Mouse (Mus musculus) intestine, embryonic 14.5 days (tissue): ENCODE data around the gene 1700001K19Rik. TPM values are rescaled to one million over a fixed set of nuclear protein-coding genes. Genes with fewer than 3 reads are reported as not detected.
A peak's percentile ranks its signal among the peaks of the same experiment; 100 is the strongest.
"Not testable (repeated sequence)": the region's sequence is repeated elsewhere in the genome, so short reads cannot be mapped to it uniquely, and the experiment has no call there.

Experiments used
- ATAC-seq: fragments of 200-750 bp; cut with Nextera tagmentation; replicated peaks from 2 replicates; pipeline ENCODE4 v1.8.0; 2017; ENCODE audit warnings: low read depth, moderate number of reproducible peaks, moderate TSS enrichment, moderate library complexity; ENCODE audit not compliant: low FRiP score, low TSS enrichment
- DNase-seq: peaks from one replicate; pipeline ENCODE4 v3.0.0-alpha.2; 2018; ENCODE audit warnings: low spot score
- H3K27ac ChIP-seq: fragments of 300-500 bp; sonication (generic); 2 replicates; pipeline ENCODE4 v1.5.1; 2014; ENCODE audit warnings: low read depth, mild to moderate bottlenecking, control low read depth
- H3K27me3 ChIP-seq: fragments of 300-500 bp; sonication (generic); replicated peaks from 2 replicates; pipeline ENCODE4 v1.6.1; 2014; ENCODE audit warnings: low read length, control low read depth; ENCODE audit not compliant: control insufficient read depth, insufficient read depth
- H3K36me3 ChIP-seq: fragments of 300-500 bp; sonication (generic); 2 replicates; pipeline ENCODE4 v1.6.1; 2014; ENCODE audit warnings: low read length, control low read depth; ENCODE audit not compliant: control insufficient read depth, insufficient read depth
- H3K4me1 ChIP-seq: fragments of 300-500 bp; sonication (generic); replicated peaks from 2 replicates; pipeline ENCODE4 v1.6.1; 2014; ENCODE audit warnings: low read length, control low read depth, mixed read lengths; ENCODE audit not compliant: control insufficient read depth, insufficient read depth
- H3K4me2 ChIP-seq: fragments of 300-500 bp; sonication (generic); 2 replicates; pipeline ENCODE4 v1.6.1; 2014; ENCODE audit warnings: low read length
- H3K4me3 ChIP-seq: fragments of 300-500 bp; sonication (generic); 2 replicates; pipeline ENCODE4 v1.5.1; 2014; ENCODE audit warnings: low read depth, low read length, control low read depth, mixed read lengths
- H3K9ac ChIP-seq: fragments of 300-500 bp; sonication (generic); 2 replicates; pipeline ENCODE4 v1.6.1; 2014; ENCODE audit warnings: mild to moderate bottlenecking, low read length
- H3K9me3 ChIP-seq: fragments of 300-500 bp; sonication (generic); 2 replicates; pipeline ENCODE4 v1.6.1; 2016; ENCODE audit warnings: low read length, control low read depth; ENCODE audit not compliant: control insufficient read depth
- WGBS: fragments of 180-500 bp; shearing (Covaris S2); extraction: QIAGEN DNeasy Blood & Tissue Kit; methylation state at CpG from one replicate; pipeline ENCODE4 v1.1.7; 2014; 5-methylcytosine and 5-hydroxymethylcytosine counted together
- polyA plus RNA-seq: library from polyadenylated mRNA; unstranded; fragments of >200 nt; fragmentation: Nextera tagmentation; extraction: Ambion mirVana; gene quantifications from 2 replicates; pipeline ENCODE4 v1.2.1, GENCODE M21; 2014

1700001K19Rik gene
- polyA plus RNA-seq, 1 experiment from 2014 or later = 0.31 TPM

DNA sequence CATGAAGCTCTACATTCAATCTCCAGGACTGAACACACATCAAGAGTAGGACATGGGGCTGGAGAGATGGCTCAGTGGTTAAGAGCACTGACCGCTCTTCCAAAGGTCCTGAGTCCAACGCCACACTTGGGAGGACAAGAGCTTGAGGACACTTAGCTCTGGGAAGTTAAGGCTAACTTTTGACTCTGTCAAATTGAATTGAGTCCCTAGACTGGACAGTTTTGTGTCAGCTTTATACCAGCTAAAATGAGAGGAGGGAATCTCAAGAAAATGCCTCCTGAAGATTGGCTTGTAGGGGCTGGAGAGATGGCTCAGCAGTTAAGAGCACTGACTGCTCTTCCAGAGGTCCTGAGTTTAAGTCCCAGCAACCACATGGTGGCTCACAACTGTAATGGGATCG is 6.5 kb upstream of the 1700001K19Rik start:
- peaks cover 50% of the 10 kb centered on the region for H3K36me3 ChIP-seq
- not testable (repeated sequence) for H3K9me3 ChIP-seq, H3K27me3 ChIP-seq, H3K4me3 ChIP-seq, DNase-seq, ATAC-seq, H3K9ac ChIP-seq, H3K4me2 ChIP-seq, H3K4me1 ChIP-seq
- H3K27ac ChIP-seq = 0 out of 2 replicates have a peak overlapping the region, but pooled peaks have one; percentile 45
- WGBS = 93% methylated on average over 3 of the region's 3 CpGs

GRCm38 (mm10) chr12:110687894-110688734 is 5.7 kb upstream of the 1700001K19Rik start:
- DNase-seq (peak; percentile 81), ATAC-seq (peak; percentile 74)
- no peak overlapping the region for H3K9ac ChIP-seq
- no peak overlapping the region for H3K4me3 ChIP-seq
- H3K36me3 ChIP-seq = peaks cover 42% of the 10 kb centered on the region
- H3K27me3 ChIP-seq = no peaks in the 10 kb centered on the region
- no peak overlapping the region for H3K4me2 ChIP-seq
- peak overlapping the region; percentile 45 for H3K27ac ChIP-seq
- WGBS = 62% methylated on average over 12 of the region's 12 CpGs
- no peaks in the 10 kb centered on the region for H3K9me3 ChIP-seq
- 0 out of 2 replicates have a peak, but pooled peaks cover 6% of the 10 kb centered on the region for H3K4me1 ChIP-seq

GRCm38 (mm10) chr12:110683580-110683979 is 1.2 kb upstream of the 1700001K19Rik start:
- H3K9me3 ChIP-seq = no peaks in the 10 kb centered on the region
- 0 out of 2 replicates have a peak, but pooled peaks cover 6% of the 10 kb centered on the region for H3K4me1 ChIP-seq
- no CpG with 5 or more reads among the region's 1 CpGs for WGBS
- no peak for DNase-seq
- peaks cover 8% of the 10 kb centered on the region; the same call in 1 of the 2 replicates for H3K36me3 ChIP-seq
- no peaks in the 10 kb centered on the region for H3K27me3 ChIP-seq
- no peak overlapping the region for H3K27ac ChIP-seq
- no peak for ATAC-seq
- H3K4me3 ChIP-seq = no peak overlapping the region
- no peak overlapping the region for H3K4me2 ChIP-seq
- no peak overlapping the region for H3K9ac ChIP-seq

GRCm38 (mm10) chr12:110681878-110682277 is 541 bp downstream of the 1700001K19Rik start:
- DNase-seq = no peak
- no peaks in the 10 kb centered on the region for H3K9me3 ChIP-seq
- no peak overlapping the region for H3K27ac ChIP-seq
- no peak overlapping the region for H3K4me2 ChIP-seq
- H3K9ac ChIP-seq = no peak overlapping the region
- H3K27me3 ChIP-seq = no peaks in the 10 kb centered on the region
- no peak overlapping the region for H3K4me3 ChIP-seq
- peaks cover 8% of the 10 kb centered on the region; the same call in 1 of the 2 replicates for H3K36me3 ChIP-seq
- ATAC-seq = 0 out of 2 replicates have a peak, but pooled peaks have one; percentile 30
- 60% methylated on average over 3 of the region's 3 CpGs for WGBS
- H3K4me1 ChIP-seq = no peaks in the 10 kb centered on the region

DNA sequence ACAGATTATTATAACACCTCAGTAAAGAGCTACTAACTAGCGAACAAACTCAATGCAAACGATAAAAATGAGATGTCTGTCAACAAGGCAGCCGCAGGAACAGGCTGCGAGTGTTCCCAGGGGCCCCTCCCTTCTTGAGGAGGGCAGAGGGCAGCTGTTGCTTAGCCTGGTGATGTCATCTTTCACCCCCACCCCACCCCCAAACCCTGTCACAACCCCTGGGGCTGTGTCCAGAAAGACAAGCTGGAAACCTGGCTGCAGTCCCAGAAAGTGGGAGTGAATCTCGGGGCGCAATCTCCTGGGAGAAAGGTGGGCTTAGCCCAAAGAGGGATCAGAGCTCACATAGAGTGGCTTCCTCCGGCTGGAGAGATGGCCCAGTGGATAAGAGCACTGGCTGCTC is 1.2 kb downstream of the 1700001K19Rik start:
- Histone ChIP-seq H3K27me3 (no peaks in the 10 kb centered on the region), H3K9me3 (no peaks in the 10 kb centered on the region), H3K4me1 (no peaks in the 10 kb centered on the region), H3K4me3 (no peak overlapping the region), H3K27ac (no peak overlapping the region), H3K9ac (no peak overlapping the region), H3K4me2 (no peak overlapping the region), H3K36me3 (peaks cover 2% of the 10 kb centered on the region; the same call in 1 of the 2 replicates)
- DNase-seq (no peak), ATAC-seq (no peak; the same call in 1 of the 2 replicates)
- 44% methylated on average over 7 of the region's 7 CpGs for WGBS

DNA sequence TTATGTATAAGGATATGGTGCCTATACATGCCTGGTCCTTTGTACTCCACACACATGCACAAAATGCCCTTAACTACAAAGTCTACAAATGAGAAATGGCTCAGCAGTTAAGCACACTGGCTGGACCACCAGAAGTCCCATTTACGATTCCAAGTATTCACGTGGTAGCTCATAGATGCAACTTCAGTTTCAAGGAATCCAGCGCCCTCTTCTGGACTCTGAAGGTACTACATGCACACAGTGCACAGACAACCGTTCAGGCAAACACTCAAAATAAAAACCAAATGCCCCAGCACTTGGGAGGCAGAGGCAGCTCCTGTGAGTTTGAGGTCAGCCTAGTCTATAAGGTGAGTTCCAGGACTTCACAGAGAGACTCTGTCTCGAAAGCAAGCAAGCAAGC is 8.2 kb downstream of the 1700001K19Rik start:
- no peak for ATAC-seq
- no peaks in the 10 kb centered on the region for H3K9me3 ChIP-seq
- no peaks in the 10 kb centered on the region for H3K27me3 ChIP-seq
- whole genome bisulfite sequencing = 59% methylated on average over 5 of the region's 5 CpGs
- no peak overlapping the region for H3K9ac ChIP-seq
- H3K4me2 ChIP-seq = no peak overlapping the region
- 0 out of 2 replicates have a peak, but pooled peaks cover 8% of the 10 kb centered on the region for H3K36me3 ChIP-seq
- no peak overlapping the region for H3K27ac ChIP-seq
- no peak for DNase-seq
- H3K4me3 ChIP-seq = no peak overlapping the region
- no peaks in the 10 kb centered on the region for H3K4me1 ChIP-seq

DNA sequence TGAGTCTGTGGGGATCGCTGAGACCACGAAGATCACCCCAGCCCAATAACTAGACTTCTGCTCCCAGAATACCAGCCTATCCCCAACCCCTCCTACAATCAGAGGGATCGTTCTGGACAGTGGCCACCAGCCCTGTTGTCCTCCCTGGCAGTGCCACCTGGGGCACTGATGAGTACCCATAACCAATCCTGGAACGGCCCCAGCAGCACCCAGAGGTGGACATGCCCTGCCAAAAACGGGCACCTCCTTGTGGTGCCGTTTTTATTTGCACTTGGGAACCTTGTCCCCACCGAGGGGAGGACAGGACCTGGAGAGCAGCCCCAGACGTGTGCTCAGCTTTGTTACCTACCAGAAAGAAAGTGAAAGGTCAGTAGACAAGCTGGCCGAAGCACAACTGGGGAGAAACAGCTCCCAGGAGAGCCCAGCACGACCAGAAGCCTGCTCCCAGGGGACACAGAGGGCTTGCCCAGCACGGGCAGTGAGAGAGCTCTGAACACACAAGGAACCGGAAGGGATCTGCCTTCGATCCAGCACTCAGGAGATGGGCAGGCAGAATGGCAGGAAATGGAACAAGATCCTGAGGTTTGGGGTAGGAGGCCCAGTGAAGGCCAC is 14.8 kb downstream of the 1700001K19Rik start:
- Histone ChIP-seq H3K9ac (no peak overlapping the region), H3K27me3 (no peaks in the 10 kb centered on the region), H3K4me2 (no peak overlapping the region), H3K9me3 (no peaks in the 10 kb centered on the region), H3K27ac (no peak overlapping the region), H3K36me3 (peaks cover 74% of the 10 kb centered on the region), H3K4me3 (no peak overlapping the region), H3K4me1 (no peaks in the 10 kb centered on the region)
- 85% methylated on average over 13 of the region's 13 CpGs for WGBS
- ATAC-seq = no peak
- no peak for DNase-seq

DNA sequence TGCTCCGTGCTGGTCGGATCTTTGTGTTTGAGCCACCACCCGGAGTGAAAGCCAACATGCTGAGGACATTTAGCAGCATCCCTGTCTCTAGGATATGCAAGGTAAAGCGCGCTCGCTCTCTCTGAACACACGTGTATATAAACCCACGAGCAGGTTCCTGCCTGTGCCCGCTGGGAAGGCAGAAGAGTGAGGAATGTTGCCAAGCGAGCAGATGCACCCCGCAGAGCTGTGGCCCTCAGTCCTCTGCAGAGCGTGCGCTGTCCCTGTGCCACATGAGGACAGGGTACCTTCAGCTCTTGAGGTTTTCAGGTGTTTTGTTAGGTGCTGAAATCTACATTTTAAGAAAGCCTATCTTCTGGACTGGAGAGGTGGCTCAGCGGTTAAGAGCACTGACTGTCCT is 20.7 kb downstream of the 1700001K19Rik start:
- Histone ChIP-seq H3K4me1 (no peaks in the 10 kb centered on the region), H3K9me3 (no peaks in the 10 kb centered on the region), H3K4me2 (no peak overlapping the region), H3K27ac (no peak overlapping the region), H3K4me3 (no peak overlapping the region), H3K9ac (no peak overlapping the region), H3K36me3 (peaks cover 97% of the 10 kb centered on the region), H3K27me3 (no peaks in the 10 kb centered on the region)
- ATAC-seq (no peak), DNase-seq (no peak)
- 96% methylated on average over 14 of the region's 14 CpGs for WGBS
